Mouse (Mus musculus) CD8-positive naive resting alpha-beta T cell, adult 2 months (primary cell): ENCODE data around the gene Rprd1b.
A peak's percentile ranks its signal among the peaks of the same experiment; 100 is the strongest.

Source experiments
- DNase-seq, 2 experiments: peaks; one replicate each; pipeline ENCODE4 v3.0.0; 2022; ENCODE audit warnings: low read depth in 2 of 2, low spot score in 2 of 2

The Rprd1b gene

DNA sequence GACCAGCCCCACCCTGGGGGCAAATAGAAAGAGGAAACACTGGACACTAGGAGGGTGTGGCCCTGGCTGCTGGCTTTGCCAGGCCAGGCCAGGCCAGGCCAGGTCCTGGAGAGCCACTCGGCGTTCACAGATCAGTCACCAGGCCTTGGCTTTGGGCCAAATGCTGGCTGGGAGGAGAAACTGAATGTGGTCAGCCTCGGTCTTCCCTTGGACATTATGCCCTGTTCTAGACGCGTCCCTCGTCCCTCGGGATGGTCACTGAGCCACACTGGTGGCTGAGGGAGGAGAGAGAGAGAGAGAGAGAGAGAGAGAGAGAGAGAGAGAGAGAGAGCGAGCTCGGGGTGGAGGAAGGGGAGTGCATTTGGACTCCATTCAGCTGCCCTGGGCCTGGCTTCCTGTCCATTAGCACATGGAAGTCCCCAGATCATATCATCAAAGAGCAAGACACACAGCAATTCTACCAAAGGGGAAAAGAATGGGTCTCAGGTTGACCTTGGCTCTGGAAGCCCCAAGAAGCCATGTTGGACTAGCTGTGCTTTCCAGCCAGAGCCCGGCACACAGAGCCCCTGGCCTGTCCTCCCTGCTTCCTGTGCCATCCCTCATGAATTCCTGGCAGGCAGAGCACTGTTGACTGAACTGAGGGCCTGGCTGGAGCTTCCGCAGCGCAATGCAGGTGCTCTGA, 93.5 kb downstream of the Rprd1b start:
- no peak for DNase-seq

DNA sequence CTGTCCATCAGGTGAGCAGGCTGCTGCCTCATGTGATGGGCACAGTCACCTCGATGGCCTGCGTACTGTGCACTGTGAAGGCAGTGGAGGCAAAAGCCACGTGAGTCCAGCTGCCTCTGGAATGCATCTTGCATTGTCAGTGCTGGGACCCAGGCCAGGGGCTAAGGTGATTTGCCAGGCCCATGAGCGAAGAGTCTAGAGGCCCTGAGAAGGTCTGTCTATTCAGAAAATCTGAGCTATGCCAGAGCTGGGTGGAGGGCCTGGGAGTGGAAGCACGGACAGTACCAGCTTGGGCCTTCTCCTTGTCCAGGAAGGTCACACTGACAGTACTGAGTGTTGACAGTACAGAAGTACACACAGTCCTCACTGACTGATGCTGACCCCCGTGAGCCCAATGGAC, 94.5 kb downstream of the Rprd1b start:
- DNase-seq, result no peak

DNA sequence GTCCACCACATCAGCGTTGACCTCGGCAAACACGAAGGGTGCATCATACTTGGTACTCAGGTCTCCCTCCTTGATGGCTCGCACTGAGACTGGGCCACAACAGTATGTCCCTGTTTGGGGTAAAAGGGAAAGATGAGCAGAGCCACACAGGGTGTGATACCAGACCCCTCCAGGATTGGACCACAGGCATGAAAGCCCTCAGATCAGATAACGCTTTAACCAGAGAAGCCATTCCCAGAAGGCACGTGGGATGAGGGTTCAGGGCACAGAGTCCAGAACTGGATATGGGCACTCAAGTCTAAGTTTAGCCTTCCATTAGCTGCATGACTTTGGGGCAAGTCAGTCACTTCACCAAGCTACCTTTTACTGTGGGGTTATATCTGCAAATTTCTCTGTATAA, 98.9 kb downstream of the Rprd1b start:
- no peak for DNase-seq

DNA sequence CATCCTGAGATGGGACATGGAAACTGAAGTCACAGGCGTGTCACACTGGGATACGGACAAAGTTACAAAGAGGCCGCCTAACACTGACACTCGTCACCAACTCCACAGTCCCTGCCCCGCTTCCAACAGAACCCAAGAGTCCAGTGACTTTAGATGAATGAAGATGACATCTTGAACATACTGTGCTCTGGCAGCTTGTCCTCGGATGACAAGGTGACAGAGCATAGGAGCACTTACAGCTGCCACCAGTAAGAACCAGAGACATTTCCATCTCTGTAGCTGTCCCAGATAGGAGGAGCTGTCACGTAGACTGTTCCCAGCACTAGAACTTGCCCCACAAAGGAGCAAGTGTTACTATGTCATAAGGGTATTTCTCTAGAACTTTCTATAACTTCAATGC, 99.6 kb downstream of the Rprd1b start:
- no peak for DNase-seq

DNA sequence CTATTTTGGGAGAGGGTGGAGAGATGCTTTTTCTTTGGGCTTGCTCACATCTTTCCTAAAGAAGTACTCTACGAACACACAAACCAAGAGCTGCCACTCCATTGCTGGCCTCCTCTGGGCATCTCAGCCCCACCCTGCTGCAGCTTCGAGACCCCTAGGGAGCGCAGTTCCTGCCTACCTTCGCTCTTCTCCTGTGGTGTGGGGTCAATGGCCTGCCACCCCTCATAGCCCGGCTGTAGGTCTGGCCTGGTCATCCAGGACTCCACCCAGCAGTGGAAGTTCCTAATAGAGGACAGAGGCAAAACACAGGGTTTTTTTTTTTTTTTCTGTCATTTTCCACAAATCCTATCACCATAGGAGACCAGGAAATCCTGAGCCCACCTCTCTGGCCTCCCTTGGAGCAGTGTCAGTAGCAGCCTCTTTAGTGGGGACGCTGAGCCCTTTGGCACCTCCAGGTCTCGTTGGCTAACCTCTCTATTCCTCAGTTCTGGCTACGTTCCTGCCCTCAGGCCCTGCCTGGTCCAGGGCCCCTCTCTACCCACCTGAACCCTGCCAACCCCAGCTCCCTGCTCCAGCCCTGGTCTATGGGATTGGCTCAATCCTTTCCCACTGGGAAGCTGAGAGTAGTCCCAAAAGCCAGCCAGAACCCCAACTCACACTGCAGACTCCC, 100.3 kb downstream of the Rprd1b start:
- no peak for DNase-seq

DNA sequence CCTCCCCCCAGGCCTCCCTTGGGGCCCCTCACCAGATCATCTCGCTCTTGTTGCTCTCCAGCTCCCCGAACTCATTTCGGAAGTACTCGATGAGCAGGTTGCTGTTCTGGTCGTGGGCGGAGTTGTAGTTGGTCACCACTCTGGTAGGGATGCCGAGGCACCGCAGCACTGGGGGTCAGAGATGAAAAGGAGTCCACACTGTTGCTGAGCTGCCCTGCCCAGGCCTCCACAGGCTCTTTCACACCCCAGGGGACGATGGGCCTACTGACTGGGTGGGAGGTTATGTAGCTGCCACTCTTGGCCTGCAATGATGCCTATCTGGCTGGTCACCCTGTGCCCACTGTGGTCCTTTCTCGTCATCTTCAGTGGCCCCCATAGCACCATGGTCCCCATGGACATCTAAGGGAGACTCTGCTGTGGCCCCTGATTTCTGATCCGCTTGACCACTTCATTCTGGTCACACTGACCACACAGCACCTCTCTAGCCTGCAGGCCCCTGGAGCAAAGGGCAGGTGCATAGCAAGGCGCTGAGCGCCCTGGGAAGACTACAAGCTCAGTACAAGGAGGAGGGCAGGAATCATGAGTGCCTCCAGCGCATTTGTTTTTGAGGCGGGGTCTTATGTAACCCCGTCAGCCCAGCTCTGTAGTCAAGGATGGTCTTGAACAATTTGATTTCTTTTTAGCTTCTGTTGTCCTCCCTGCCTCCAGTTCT, 101.2 kb downstream of the Rprd1b start:
- DNase-seq, result no peak

DNA sequence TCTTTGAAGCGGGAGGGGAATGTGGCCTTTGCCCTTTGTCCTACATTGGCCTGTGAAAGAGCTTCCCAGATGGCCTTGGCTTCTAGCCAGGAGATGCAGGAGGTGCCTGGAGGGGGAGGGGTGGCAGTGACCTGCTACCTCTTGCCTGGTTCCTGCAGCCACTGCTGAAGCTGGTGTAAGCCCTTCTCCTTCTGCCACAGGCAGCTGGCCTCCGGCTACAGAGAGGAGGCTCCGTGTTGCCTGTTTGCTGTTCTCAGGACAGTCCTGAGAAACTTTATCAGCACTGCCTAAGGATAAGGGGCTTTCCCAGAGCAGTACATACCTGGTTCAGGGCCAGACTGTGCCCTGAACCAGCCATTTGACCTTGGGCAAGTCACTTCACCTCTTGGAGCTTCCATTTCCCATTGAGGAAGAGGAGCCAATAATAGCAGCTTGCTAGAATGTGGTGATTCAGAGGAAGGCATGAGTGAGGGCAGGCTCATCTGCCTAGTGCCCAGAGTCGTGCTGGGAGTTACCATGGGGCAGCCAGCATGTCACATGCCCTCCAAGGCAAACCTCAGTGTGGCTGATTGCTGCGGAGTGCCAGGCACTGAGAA, 102.2 kb downstream of the Rprd1b start:
- DNase-seq, result no peak

DNA sequence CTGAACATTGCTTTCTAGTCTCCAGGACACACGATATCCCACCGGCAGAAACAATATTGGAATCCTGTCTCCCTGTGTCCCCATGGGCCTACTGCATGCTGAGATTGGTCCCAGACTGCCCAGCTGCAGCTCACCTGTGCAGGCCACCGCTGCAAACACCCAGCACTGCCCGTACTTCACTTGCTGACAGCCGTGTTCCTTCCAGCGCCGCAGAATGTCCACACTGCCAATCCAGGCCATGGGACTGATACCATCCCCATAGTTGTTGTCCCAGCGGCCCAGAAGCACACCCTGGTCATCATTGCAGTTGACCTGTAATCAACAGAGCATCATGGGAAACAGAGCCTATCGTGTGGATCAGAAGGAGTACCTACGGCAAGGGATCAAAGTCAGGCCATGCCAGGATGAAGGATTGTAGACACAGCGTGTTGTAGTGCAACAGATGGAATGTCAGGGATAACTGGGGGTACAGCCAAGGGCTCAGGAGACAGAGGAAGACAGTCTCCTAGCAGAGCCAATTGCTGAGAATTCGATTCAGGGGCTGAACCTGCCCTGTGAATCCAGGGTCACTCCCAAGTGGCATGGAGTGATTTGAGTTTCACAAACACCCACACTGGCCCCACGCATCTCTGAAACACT, 103.0 kb downstream of the Rprd1b start:
- no peak for DNase-seq

DNA sequence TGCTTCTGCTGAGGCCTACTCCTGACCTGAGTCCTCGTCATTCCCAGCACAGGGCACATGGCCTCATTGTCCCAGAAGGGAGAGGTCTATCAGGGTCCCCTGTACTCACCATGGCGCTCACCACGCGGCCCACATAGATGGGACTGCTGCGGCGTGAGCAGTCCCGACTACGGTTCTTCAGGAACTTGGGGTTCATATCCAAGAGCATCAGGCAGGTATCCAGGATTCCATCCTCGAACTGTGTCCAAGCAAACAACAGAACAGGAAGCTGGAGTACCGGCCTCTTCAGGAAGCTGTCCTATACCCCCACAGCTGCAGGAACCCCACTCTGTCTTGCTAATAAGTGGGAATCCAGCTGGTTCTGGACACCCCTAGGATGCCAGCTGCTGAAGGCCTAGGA, 104.0 kb downstream of the Rprd1b start:
- DNase-seq, result no peak

DNA sequence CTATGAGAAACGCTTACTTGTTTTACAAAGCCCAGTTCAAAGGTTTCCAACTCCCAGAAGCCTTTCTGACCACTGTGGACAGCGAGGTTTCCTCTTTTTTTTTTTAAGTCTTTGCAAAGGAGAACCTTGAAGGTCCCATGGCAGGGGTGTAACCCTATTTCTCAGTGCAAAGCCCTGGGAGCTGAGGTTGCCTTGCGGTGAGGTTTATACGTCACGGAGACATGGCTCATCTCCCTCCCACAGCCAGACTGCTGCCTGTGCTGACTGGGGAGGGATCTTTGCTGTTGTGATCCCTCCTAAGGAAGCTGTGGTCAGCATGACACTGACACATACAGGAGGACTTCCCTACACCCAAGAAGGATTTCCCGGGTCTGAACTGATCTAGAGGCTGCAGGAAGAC, 104.8 kb downstream of the Rprd1b start:
- DNase-seq, result peak; percentile 15 to 55

DNA sequence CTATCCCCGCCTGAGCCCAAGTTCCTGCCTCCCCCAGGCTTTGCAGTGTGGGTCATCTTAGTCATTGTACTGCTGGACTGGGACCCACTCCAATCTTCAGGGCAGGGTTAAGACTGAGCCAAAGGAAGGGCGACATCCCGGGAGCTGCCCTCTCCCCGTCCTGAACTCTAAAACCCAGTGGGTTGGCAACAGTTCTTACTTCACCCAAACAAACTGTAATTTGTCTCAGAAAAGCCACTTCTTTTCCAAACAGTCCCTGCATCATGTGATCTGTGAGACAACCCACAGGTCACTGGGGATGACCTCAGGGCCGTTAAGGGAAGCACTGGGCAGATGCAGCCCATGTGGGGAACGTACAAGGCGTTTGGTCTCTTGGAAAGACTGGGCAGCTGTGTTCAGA, 107.9 kb downstream of the Rprd1b start:
- DNase-seq, result no peak

DNA sequence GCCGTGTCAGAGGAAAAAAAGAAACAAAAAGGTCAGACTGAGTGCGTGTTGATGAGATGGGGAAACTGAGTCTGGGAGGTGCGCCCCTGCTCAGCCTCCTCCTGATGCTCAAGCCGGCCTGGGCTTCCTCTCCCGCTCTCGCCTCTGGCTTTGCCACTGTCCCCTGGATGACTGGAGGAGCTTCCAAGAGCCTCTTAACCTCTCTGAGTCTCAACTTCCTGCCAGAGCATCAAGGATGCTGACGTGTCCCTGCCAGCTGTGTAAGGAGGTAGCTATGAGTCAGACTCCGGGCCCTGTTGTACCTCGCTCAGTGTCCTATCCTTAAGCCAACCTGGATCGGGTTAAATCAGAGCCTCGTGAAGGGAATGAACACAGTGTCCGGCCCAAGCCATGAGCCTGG, 109.5 kb downstream of the Rprd1b start:
- DNase-seq, result no peak

DNA sequence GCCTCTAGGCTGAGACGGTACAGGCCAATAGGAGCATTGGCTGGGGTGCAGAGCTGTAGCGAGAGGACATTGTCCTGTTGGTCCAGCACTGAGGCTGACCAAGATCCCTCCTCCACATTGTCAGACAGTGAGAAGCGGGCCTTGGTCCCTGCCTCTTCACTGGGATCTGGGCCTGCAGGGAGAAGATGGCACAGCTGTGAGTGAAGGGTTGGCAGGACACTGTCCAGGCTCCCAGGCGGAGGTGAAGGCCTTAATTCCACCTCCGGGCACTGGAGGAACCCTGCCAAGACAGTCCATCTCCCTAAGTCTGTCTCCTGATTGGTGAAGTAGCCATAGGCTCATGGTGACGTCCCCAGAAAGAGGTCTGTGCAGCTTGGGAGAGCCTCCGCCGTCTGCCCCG, 110.5 kb downstream of the Rprd1b start:
- no peak for DNase-seq

DNA sequence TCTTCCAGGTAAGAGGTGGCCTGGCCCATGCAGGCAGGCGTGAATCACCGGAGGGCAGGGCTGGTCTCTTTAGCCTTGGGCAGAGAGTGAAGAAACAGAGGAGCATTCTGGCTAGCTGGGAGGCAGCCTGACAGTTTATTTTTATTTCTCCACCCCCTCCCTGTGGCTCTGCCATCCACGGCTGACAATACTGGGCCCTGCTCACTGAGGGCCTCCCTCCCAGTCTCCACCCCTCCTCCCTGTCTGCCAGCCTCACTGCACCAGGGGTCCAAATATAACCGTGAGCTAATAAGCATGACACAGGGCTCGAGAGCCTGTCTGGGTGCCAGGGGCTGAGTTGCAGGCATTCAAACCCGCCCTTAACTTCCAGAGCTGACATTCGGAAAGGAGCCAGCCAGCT, 111.3 kb downstream of the Rprd1b start:
- DNase-seq, result no peak

DNA sequence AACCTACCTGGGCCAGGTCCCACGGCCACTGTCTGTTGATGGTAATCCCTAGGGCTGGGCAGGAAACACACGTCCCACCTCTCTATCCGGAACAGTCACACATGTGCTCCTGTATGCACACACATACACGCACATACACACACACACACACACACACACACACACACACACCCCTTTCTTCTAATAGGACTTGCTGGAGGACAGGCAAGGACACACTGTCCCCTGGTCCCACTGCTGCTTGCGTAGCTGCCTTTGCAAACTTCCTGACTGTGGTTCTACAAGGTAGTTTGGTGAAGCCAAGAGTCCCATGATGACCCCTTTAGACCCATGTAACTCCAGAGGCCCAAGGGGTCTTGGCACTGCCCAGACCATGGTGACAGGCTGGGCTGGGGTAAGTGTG, 112.4 kb downstream of the Rprd1b start:
- no peak for DNase-seq

DNA sequence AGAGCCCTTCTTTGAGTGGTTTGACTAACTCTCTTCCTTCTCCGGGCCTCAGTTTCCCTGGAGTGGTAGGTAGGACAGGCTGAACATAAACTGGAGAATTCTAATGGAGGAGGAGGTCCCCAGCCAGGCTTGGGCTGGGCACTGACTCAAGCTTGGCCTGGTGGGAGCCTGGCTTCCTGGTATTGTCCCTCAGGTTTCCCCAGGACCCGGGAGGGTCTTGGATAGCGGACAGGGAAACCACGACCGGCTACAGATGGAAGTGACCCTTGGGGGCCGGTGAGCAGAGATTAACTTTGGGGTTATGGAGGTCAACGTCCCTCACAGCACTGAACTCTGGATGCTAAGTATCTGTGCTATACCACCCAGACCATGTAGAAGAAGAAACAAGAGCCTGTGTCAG, 113.0 kb downstream of the Rprd1b start:
- DNase-seq, result no peak

DNA sequence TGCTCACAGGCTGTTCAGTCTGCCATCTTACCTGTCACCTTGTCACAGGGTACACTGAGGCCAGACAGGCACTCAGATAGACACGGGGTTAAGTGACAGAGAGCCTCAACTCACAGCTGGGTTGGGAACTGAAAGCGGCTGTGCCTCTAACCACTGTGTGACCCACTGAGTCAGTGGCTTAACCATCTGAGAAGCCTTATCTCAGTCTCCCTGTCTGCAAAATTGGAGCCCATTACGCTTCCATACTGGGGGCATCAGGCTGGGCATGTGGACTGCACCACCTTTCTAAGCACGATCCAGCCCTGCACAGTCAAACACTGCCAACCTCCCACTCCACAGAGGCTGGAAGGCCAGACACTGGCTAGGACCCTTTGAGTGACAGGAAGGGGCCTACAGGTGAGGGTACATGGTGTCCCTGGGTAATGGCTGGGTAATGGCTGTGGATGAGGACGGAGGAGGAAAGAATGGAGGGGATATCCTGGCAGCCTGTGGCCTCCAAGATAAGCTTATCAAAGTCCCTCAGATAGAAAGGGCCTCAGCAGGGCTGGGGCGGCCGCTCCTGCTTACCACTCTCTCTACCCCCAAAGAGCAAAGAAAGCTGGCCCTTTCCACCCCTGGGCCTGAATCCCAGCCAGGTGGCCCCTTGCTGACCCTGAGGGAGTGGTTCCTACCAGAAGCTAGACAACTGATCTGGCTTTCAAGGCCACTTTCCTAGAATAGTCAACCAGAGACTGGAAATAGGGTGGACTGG, 113.6 kb downstream of the Rprd1b start:
- no peak for DNase-seq

DNA sequence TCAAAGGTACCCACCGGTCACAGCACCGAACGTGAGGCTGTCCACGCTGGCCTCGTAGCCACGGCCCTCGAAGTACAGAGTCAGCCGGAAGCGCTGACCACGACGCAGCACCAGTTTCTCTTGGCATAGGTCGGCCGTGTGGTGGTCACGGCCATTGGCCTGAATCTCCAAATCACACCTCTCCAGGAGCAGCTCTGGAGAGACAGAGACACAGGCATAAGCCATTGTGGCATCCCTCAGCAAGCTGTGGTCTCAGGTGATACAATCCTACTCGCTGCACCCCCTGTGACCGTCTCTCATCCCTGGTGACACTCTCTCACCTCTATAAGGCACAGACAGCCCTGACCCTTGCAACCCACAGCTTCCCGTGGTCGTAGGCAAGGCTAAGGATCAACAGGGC, 114.7 kb downstream of the Rprd1b start:
- DNase-seq, result no peak

DNA sequence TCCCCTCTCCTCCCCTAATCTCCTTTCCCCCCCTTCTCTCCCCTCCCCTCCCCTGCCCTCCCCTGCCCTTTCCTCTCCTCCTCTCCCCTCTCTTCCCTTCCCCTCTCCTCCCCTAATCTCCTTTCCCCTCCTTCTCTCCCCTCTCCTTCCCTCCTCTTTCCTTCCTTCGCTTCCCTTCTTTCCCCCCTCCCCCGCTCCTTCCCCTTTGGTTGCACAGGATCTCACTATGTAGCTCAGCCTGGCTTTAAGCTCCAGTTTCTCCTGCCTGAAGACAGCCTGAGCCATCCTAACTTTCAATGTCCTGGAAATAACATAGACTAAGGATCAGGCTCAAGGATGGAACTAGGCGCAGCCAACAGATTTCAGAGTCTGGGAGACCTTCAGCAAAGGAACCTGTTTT, 115.5 kb downstream of the Rprd1b start:
- DNase-seq, result no peak

DNA sequence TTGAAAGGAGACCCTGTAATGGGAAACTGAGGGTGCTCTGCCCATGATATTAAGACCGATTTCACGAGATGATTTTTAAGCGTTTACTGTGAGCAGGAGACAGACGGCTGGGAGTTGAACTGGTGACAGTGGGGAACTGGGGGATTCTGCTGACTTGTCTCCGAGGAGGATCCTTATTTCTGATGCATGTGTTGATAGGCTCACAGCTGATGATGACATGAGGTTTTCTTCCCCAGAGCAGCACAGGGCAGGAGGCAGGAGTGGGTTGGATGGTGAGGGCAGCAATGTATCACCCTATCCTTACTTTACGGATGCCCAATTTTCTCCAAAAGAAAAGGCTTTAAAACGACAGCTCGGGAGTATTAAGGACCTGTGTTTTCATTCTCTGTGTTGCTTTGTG, 116.0 kb downstream of the Rprd1b start:
- DNase-seq, result no peak
